Mouse (Mus musculus) c-Kit-positive CD71-positive TER-119-positive erythroid progenitor cells, embryonic 14.5 days (primary cell): ENCODE data around the gene Rab24.

Experiments used
- DNase-seq: peaks from one replicate; pipeline ENCODE4 v3.0.0-alpha.2; 2013; ENCODE audit warnings: low spot score

Rab24 gene

GRCm38 (mm10) chr13:55321434-55322129 lies at the start of gene Rab24:
Gene Rab24 (minus strand): TSS chr13:55321946.
- peak; percentile 87 for DNase-seq

- no peak for DNase-seq
Measured at GRCm38 (mm10) chr13:55371007-55371681, 49.4 kb upstream of the Rab24 start.

- no peak for DNase-seq
Measured at GRCm38 (mm10) chr13:55370234-55370633, 48.5 kb upstream of the Rab24 start.

GRCm38 (mm10) chr13:55369531-55370114 lies 47.9 kb upstream of the Rab24 start, which contains the start of gene Rgs14:
Gene Rgs14 (plus strand): TSS chr13:55369732.
- peak; percentile 44 for DNase-seq

- no peak for DNase-seq
Measured at GRCm38 (mm10) chr13:55368401-55368800, 46.7 kb upstream of the Rab24 start.

GRCm38 (mm10) chr13:55362453-55363060 lies 40.8 kb upstream of the Rab24 start, which contains the start of gene Lman2:
Gene Lman2 (minus strand): TSS chr13:55362783.
- DNase-seq = peak; percentile 93

- peak; percentile 22 for DNase-seq
Measured at GRCm38 (mm10) chr13:55361974-55362452, 40.3 kb upstream of the Rab24 start.

- DNase-seq = no peak
Measured at GRCm38 (mm10) chr13:55361145-55361544, 39.4 kb upstream of the Rab24 start.

GRCm38 (mm10) chr13:55346745-55347144 lies 25.0 kb upstream of the Rab24 start:
- DNase-seq = no peak

- no peak for DNase-seq
Measured at GRCm38 (mm10) chr13:55344286-55344685, 22.5 kb upstream of the Rab24 start.

GRCm38 (mm10) chr13:55342469-55342868 lies 20.7 kb upstream of the Rab24 start:
- no peak for DNase-seq

- no peak for DNase-seq
Measured at GRCm38 (mm10) chr13:55339259-55339658, 17.5 kb upstream of the Rab24 start.

GRCm38 (mm10) chr13:55338131-55339054 lies 16.6 kb upstream of the Rab24 start:
- DNase-seq = no peak

GRCm38 (mm10) chr13:55337341-55337975 lies 15.7 kb upstream of the Rab24 start:
- no peak for DNase-seq

- DNase-seq = no peak
Measured at GRCm38 (mm10) chr13:55335701-55336100, 14.0 kb upstream of the Rab24 start.

- no peak for DNase-seq
Measured at GRCm38 (mm10) chr13:55332331-55332730, 10.6 kb upstream of the Rab24 start.

- DNase-seq = no peak
Measured at GRCm38 (mm10) chr13:55330567-55331400, 9.0 kb upstream of the Rab24 start.

GRCm38 (mm10) chr13:55329683-55330566 lies 8.2 kb upstream of the Rab24 start, which contains the start of gene Mxd3:
Gene Mxd3 (minus strand): TSS chr13:55329823.
- DNase-seq = peak; percentile 88
